Mouse (Mus musculus) fat pad, adult 2 months (tissue): Measurements from ENCODE around the gene Agtpbp1.

Source experiments
- DNase-seq: peaks from one replicate; pipeline ENCODE4 v3.0.0-alpha.2; 2011; ENCODE audit warnings: low read depth, low spot score; ENCODE audit errors: extremely low read depth

Agtpbp1 gene

GRCm38 (mm10) chr13:59535746-59536145 is 49.3 kb downstream of the Agtpbp1 start:
- no peak for DNase-seq

- DNase-seq, result no peak
These were observed 50.7 kb downstream of the Agtpbp1 start for GRCm38 (mm10) chr13:59534301-59534700.

GRCm38 (mm10) chr13:59533331-59533730 is 51.7 kb downstream of the Agtpbp1 start:
- no peak for DNase-seq

- DNase-seq, result no peak
These were observed 53.8 kb downstream of the Agtpbp1 start for GRCm38 (mm10) chr13:59531203-59531602.

GRCm38 (mm10) chr13:59530491-59530890 is 54.5 kb downstream of the Agtpbp1 start:
- no peak for DNase-seq

GRCm38 (mm10) chr13:59521271-59522064 is 63.6 kb downstream of the Agtpbp1 start:
- DNase-seq, result no peak

DNA sequence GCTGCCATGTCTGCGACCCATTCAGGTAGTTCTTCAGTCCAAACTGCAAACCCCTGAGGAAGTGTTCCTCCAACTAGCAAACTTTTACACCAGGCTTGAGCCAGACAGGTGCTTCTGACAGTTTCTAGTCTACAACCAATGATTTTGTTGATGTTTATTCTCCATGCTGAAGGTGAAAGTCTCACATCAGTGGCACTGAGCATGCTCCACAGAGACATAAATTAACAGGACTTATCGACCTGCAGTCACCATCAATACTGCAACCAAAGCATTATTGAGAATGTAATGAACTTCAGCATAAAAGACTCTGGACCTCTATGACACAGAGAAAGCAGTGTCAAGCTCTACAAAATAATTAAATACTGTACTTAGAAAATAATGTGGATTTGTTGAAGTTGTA is 64.2 kb downstream of the Agtpbp1 start:
- no peak for DNase-seq

DNA sequence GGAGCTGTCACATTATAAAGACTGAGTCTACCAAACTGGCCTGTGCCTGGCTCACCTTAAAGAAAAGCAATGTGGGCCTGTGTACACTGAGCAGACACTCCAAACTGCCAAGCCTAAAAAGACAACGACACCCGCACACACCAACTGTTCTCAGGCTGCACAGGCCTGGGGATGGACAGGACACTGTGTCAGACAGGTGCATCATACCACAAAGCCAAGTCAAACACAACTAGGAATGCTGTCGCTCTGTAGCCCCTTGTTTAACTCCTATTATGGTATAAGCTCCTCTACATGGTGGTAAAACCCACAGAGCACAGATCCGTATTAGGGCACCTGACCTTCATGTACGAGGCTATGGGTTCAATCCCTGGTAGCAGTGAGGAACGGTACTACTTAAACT is 65.5 kb downstream of the Agtpbp1 start:
- DNase-seq, result no peak

DNA sequence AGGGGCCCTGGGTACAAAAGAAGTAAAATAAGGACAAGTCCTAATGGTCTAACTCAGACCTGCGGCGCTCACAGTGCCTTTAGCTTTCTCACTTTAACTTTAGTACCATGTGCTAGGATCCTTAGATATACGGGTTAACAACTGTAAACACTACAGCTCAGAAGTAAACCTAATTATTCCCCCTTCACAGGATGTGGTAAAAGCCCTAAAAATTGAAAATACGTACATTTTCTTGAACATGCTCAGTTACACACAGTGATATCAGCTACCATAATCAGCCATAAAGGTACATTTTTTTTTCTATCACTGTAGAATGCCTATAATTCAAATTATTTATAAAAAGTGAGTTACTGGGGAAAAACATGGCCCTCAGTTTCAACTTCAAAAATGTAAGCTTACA is 67.0 kb downstream of the Agtpbp1 start:
- DNase-seq, result no peak

DNA sequence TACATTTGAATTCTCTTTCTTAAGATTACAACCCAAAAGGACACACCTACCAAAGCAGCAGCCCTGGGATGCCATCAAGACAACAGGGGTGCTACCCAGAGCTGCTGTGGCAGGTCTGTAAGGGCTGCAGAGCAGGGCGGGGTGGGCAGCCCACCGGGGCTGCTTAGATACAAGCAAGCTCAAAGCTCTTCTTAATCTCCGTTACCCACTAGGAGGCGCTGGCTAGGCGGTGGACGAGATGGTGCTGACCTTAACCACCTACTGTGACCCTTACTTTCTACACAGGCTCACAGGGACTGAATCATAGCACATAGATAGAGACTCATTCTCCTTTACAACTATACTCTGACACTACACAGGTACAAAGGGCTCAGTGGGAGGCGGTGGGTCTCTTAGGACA is 70.0 kb downstream of the Agtpbp1 start:
- no peak for DNase-seq

GRCm38 (mm10) chr13:59509644-59510366 is 75.2 kb downstream of the Agtpbp1 start:
- DNase-seq, result no peak

- no peak for DNase-seq
These were observed 76.4 kb downstream of the Agtpbp1 start for GRCm38 (mm10) chr13:59508584-59508983.

- DNase-seq, result no peak
These were observed 78.6 kb downstream of the Agtpbp1 start for GRCm38 (mm10) chr13:59506450-59506849.

DNA sequence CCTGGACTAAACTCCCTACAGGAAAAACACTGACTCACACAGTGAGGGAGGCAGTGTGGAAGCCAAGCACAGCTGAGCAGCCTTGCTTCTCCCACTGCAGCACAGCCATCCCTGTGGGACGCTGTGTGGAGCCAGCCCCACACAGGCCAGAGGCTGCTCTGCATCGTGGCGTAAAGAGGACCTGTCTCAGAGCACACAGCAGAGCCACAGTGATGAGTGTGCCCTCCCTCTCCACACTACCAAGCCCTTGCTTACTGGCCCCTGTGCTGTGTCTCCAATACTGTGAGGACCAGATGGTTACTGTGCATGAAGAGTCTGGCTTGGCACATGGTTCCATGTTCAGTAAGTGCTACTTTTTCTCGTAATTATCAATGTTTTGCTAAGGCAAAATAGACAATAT is 79.2 kb downstream of the Agtpbp1 start:
- DNase-seq, result no peak

DNA sequence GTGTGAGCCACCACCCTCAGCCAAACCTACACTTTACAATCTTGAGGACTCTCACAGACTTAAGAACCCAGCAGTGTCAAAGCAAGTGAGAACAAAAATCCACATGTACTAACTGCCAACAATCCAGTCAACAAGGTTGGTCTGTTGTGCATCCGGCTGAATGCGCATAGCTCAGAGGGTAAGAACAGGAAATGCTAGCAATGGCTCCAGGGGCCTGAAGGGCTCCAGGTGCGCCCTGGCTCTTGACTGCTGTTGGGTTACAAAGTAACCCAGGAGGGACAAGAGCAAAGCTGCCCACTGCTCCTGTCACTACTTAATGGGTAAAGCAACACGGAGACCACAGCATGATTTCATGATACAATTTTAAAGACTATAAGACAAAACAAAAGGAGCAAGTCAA is 81.4 kb downstream of the Agtpbp1 start:
- DNase-seq, result no peak

DNA sequence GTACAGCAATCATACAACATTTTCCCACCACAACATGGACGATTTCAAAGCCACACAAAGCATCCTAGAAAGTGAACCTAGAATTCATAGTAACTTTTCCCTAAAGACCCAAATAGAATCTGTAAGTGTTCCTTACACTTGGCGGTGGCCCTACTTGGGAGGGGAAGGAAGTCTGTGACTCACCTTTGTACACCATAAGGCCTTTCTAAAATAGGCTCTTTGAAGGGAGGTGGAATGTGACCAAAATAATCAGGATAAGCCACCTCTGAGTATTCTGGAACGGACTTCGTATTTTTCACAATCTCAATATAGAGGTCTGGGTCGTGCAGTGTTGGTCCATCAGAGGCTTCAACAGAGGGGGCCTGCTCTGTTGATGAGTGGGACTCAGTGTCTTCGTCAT is 85.2 kb downstream of the Agtpbp1 start:
- DNase-seq, result no peak

DNA sequence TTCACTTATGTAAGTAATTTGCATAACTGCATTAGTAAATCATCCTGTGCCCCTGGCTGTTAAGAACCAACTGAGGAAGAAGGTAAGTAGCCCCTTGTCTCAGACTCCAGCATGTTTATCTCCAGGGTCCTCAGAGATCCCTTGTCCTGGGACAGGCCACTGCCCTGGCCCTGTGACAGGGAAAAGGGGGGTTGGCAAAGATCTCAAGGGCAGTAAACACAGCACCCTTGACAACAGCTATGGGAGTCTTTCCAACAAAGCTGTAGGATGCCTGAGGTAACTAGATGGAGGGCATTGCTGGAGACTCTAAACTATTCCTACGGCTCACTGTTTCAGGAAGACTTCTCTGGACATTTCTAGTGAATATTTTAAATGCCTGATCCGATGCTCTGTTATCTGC is 85.7 kb downstream of the Agtpbp1 start:
- no peak for DNase-seq

GRCm38 (mm10) chr13:59498191-59498590 is 86.8 kb downstream of the Agtpbp1 start:
- DNase-seq, result no peak

GRCm38 (mm10) chr13:59495839-59496238 is 89.2 kb downstream of the Agtpbp1 start:
- DNase-seq, result no peak

GRCm38 (mm10) chr13:59494619-59495262 is 90.3 kb downstream of the Agtpbp1 start:
- no peak for DNase-seq

- DNase-seq, result no peak
These were observed 94.3 kb downstream of the Agtpbp1 start for GRCm38 (mm10) chr13:59490726-59491125.

DNA sequence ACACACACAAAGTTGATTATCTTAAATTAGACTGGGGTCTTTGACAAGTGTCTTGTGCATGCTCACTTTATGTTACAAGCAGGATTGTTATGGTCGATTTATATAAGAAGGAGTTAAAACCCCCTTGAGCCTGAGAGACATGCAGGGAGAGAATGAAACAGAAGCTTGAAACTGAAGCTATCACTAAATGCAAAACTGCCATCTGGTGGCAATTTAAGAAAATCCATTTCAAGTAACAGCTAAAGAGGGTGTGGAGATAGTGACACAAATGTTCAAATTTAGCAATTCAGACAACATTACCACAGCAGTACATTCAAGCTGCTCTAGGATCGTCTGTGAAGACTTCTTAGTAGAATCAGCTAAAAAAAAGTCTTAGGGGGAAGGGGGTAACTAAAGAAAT is 95.9 kb downstream of the Agtpbp1 start:
- DNase-seq, result no peak
